Mouse (Mus musculus) liver, postnatal 0 days (tissue): ENCODE data around the gene Cacna1a. TPM values are rescaled to one million over a fixed set of nuclear protein-coding genes. Genes with fewer than 3 reads are reported as not detected.

Experiments used
- ATAC-seq: fragments of 200-750 bp; cut with Nextera tagmentation; 2 replicates; pipeline ENCODE4 v1.8.0; 2017; ENCODE audit warnings: mild to moderate bottlenecking, moderate library complexity
- DNase-seq: peaks from one replicate; pipeline ENCODE4 v3.0.0-alpha.2; 2016
- H3K27ac ChIP-seq: fragments of 300-500 bp; sonication (generic); 2 replicates; pipeline ENCODE4 v1.5.1; 2014; ENCODE audit warnings: antibody characterized with exemption, moderate library complexity, mild to moderate bottlenecking, low read depth
- H3K27me3 ChIP-seq: fragments of 300-500 bp; sonication (generic); 2 replicates; pipeline ENCODE4 v1.6.1; 2014; ENCODE audit warnings: low read length, control low read depth, mixed read lengths; ENCODE audit not compliant: insufficient read depth
- H3K36me3 ChIP-seq: fragments of 300-500 bp; sonication (generic); replicated peaks from 2 replicates; pipeline ENCODE4 v1.6.1; 2014; ENCODE audit warnings: mild to moderate bottlenecking, control low read depth, low read length, moderate library complexity, mixed read lengths; ENCODE audit not compliant: insufficient read depth
- H3K4me1 ChIP-seq: fragments of 300-500 bp; sonication (generic); 2 replicates; pipeline ENCODE4 v1.6.1; 2014; ENCODE audit warnings: antibody characterized with exemption, mild to moderate bottlenecking, control low read depth; ENCODE audit not compliant: insufficient read depth
- H3K4me2 ChIP-seq: fragments of 300-500 bp; sonication (generic); 2 replicates; pipeline ENCODE4 v1.6.1; 2014; ENCODE audit warnings: low read depth, mild to moderate bottlenecking, low read length, moderate library complexity, mixed read lengths
- H3K4me3 ChIP-seq: fragments of 300-500 bp; sonication (generic); 2 replicates; pipeline ENCODE4 v1.5.1; 2014; ENCODE audit warnings: low read depth, low read length
- H3K9ac ChIP-seq: fragments of 300-500 bp; sonication (generic); replicated peaks from 2 replicates; pipeline ENCODE4 v1.6.1; 2014; ENCODE audit warnings: mild to moderate bottlenecking, moderate library complexity
- H3K9me3 ChIP-seq: fragments of 300-500 bp; sonication (generic); 2 replicates; pipeline ENCODE4 v1.6.1; 2016; ENCODE audit warnings: mild to moderate bottlenecking, control low read depth, low read length, mixed read lengths
- CTCF ChIP-seq: sonication (generic); IDR thresholded peaks from 2 replicates; pipeline ENCODE4 v1.5.1; 2016; ENCODE audit warnings: antibody characterized with exemption, low read depth
- EP300 ChIP-seq: IDR thresholded peaks from 2 replicates; pipeline ENCODE4 v1.6.1; 2016; ENCODE audit warnings: antibody characterized with exemption, low read depth, mild to moderate bottlenecking
- WGBS: fragments of 180-500 bp; shearing (Covaris S2); extraction: QIAGEN DNeasy Blood & Tissue Kit; methylation state at CpG from one replicate; pipeline ENCODE4 v1.1.7; 2014; ENCODE audit not compliant: insufficient replicate concordance; 5-methylcytosine and 5-hydroxymethylcytosine counted together
- polyA plus RNA-seq: library from polyadenylated mRNA; unstranded; fragments of >200 nt; fragmentation: Nextera tagmentation; extraction: Ambion mirVana; gene quantifications from 2 replicates; pipeline ENCODE4 v1.2.1, GENCODE M21; 2015

The Cacna1a gene
- polyA plus RNA-seq, 1 experiment from 2014 or later: 0.49 TPM

DNA sequence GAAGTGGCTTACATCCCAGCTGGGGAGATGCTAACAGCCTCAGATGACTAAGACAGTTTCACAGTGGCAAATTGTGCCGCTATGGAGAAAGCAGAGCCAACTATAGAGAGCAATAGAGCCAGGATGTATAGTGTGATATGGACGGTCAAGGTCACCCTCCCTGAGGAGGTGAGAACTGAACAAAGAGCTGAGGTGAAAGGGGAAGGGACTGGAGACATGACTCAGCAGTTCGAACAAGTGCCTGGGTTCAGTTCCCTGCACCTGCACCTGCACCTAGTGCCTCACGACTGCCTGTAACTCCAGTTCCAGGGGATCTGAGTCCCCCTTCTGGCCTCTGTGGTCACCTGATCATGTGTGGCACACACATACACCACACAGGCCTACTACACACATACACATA lies 241.9 kb downstream of the Cacna1a start:
- WGBS: 62% methylated on average over 4 of the region's 4 CpGs
- no peaks in the 10 kb centered on the region for H3K9me3 ChIP-seq
- H3K4me1 ChIP-seq: no peaks in the 10 kb centered on the region
- no peaks in the 10 kb centered on the region for H3K27me3 ChIP-seq
- TF ChIP-seq CTCF (no peak), EP300 (no peak)
- no peak overlapping the region for H3K4me3 ChIP-seq
- ATAC-seq (no peak), DNase-seq (no peak)
- H3K9ac ChIP-seq: no peak overlapping the region
- H3K27ac ChIP-seq: no peak overlapping the region
- no peak overlapping the region for H3K4me2 ChIP-seq
- H3K36me3 ChIP-seq: no peaks in the 10 kb centered on the region

DNA sequence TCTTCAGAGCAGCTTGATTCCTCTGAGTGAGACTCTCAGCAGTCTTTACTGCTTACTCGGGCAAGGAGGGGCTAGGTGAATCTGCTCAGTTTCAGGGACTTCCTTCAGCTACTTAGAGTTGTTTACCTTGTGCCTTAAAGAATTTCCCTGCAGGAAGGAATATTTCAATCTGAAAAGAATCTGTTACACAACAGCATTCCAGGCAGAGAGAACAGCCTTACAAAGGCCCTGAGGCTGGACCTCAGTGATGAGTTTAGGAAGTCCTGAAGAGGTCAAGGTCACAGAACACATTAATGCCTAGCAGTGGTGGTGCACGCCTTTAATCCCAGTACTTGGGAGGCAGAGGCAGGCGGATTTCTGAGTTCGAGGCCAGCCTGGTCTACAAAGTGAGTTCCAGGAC lies 243.6 kb downstream of the Cacna1a start:
- Histone ChIP-seq H3K9me3 (no peaks in the 10 kb centered on the region), H3K9ac (no peak overlapping the region), H3K4me1 (no peaks in the 10 kb centered on the region), H3K4me2 (no peak overlapping the region), H3K4me3 (no peak overlapping the region), H3K27me3 (no peaks in the 10 kb centered on the region), H3K36me3 (no peaks in the 10 kb centered on the region; the same call in 1 of the 2 replicates), H3K27ac (no peak overlapping the region)
- TF ChIP-seq CTCF: no peak
- no peak for TF ChIP-seq EP300
- WGBS: 88% methylated on average over 4 of the region's 4 CpGs
- DNase-seq (no peak), ATAC-seq (no peak)

DNA sequence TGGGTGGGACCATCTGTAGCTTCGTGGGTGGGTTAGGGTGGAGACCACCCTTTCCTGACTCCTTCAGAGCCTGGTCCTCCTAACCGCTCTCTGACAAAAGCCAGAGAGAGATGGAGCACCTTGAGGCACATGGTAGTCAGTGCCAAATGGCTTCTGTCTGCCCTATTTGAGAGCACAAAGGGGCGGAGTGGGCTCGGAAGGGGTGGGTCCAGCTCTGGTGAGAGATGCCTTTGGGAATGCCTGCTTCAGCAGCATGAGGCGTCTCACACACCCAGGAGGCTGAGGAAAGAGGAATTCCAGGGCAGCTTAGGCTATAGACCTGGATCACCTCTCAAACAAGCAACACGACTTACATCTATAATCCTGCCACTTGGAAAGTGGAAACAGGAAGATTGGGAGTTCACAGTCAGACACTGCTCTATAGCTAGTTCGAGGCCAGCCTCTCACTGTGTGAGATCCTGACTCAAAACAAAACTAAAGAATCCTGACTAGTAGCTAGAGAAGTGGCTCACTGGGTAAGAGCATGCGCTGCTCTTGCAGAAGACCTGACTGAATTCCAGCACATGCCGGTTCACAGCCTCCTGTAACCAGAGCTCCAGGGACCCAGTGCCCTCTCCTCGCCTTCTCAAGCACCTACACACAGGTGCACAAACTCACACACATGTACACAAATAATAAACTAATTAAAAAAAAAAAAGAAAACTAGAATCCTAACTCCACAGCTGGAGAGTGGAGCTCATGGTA lies 245.8 kb downstream of the Cacna1a start:
- Histone ChIP-seq H3K4me3 (no peak overlapping the region), H3K4me1 (peaks cover 6% of the 10 kb centered on the region), H3K36me3 (no peaks in the 10 kb centered on the region; the same call in 1 of the 2 replicates), H3K27ac (no peak overlapping the region), H3K27me3 (0 out of 2 replicates have a peak, but pooled peaks cover 4% of the 10 kb centered on the region), H3K9ac (no peak overlapping the region), H3K9me3 (no peaks in the 10 kb centered on the region), H3K4me2 (no peak overlapping the region)
- TF ChIP-seq CTCF (no peak), EP300 (no peak)
- ATAC-seq: no peak
- WGBS: 61% methylated on average over 10 of the region's 10 CpGs
- no peak for DNase-seq

DNA sequence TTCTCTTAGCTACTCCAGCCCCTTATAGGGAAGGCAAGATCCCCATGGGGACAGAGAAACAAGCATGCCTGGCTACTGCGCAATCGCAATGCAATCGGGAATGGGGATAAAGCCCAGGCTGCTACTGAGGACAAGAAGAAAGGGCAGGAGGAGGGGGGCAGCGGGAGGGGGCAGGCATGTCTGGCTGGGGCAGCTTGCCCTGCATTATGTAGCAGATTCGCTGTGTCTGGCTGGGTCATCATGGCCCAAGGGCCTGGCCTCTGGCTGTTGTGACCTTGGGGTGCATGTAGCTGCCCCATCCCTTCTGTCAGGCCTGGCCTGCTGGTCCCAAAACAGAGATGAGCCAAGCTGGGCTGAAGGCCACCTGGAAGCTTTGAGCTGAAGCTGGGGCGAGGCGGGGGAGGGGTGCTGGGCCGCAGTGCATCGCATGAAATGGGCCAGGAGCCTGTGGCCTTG lies 246.6 kb downstream of the Cacna1a start:
- ATAC-seq (no peak), DNase-seq (no peak)
- Histone ChIP-seq H3K27ac (no peak overlapping the region), H3K27me3 (0 out of 2 replicates have a peak, but pooled peaks cover 4% of the 10 kb centered on the region), H3K9ac (no peak overlapping the region), H3K36me3 (no peaks in the 10 kb centered on the region; the same call in 1 of the 2 replicates), H3K4me3 (no peak overlapping the region), H3K4me2 (no peak overlapping the region), H3K4me1 (peaks cover 6% of the 10 kb centered on the region), H3K9me3 (no peaks in the 10 kb centered on the region)
- no peak for TF ChIP-seq CTCF
- no peak for TF ChIP-seq EP300
- 64% methylated on average over 8 of the region's 9 CpGs for WGBS

DNA sequence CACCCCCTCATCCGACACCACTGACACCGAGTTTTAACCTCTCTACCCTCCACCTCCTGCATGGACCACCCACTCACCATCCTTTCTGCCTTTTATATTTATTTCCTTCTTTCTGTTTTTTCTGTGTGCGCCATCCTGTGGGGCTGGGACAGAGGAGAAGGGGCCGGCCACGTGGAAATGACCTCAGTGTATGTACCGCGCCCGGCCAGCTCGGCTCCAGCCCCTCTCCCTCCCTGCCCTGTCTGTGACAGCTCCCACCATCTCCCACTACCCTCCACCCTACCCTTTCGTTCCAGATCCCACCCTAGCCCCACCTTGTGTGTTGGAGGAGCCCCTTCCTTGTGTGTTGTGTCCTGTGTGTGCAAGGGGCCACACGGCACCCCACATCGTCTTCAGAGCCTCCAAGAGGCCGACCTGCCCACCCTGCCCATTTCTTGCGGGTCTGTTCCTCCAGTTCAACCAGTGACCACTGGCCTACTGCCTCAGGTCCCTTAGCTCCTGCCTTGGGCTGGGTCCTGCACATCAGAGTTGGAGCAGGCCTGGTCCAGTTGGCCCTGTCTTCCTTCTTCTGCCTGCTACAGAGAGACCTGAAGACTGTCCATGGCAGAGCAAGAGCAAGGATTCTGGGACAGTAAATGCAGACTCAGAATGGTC lies 247.3 kb downstream of the Cacna1a start:
- 74% methylated on average over 14 of the region's 14 CpGs for WGBS
- Histone ChIP-seq H3K9ac (no peak overlapping the region), H3K27ac (no peak overlapping the region), H3K4me1 (peaks cover 9% of the 10 kb centered on the region), H3K4me2 (no peak overlapping the region), H3K9me3 (no peaks in the 10 kb centered on the region), H3K4me3 (no peak overlapping the region), H3K27me3 (0 out of 2 replicates have a peak, but pooled peaks cover 4% of the 10 kb centered on the region), H3K36me3 (no peaks in the 10 kb centered on the region; the same call in 1 of the 2 replicates)
- ATAC-seq: no peak
- DNase-seq: no peak
- no peak for TF ChIP-seq CTCF
- TF ChIP-seq EP300: no peak

DNA sequence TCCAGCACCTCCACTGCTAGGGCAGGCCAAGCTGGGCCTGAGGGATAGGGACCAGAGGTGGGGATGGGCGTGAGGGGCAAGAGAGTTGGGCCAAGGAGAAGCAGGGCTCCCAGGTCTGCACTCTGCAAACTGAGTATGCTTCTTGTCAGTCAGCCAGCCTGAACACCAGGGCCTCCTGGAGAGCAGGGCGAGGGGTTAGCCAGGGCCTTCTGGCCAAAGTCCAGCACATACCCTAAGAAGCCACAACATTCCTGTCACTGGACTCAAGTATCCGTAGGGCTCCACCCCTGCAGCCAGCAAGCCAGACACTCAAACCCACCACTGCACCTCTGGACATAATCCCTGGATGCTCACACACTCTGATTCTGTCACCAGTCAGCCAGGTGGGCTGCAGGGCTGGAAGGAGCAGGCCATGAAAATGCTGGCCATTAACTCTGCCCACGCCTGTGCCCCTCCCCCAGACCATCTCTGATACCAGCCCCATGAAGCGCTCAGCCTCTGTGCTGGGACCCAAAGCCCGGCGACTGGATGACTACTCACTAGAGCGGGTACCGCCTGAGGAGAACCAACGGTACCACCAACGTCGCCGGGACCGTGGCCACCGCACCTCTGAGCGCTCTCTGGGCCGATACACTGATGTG lies 247.9 kb downstream of the Cacna1a start:
- Histone ChIP-seq H3K27ac (no peak overlapping the region), H3K4me3 (no peak overlapping the region), H3K27me3 (0 out of 2 replicates have a peak, but pooled peaks cover 4% of the 10 kb centered on the region), H3K36me3 (no peaks in the 10 kb centered on the region; the same call in 1 of the 2 replicates), H3K4me1 (peaks cover 11% of the 10 kb centered on the region), H3K4me2 (no peak overlapping the region), H3K9ac (no peak overlapping the region), H3K9me3 (no peaks in the 10 kb centered on the region)
- ATAC-seq (no peak), DNase-seq (no peak)
- TF ChIP-seq CTCF (no peak), EP300 (no peak)
- 87% methylated on average over 17 of the region's 17 CpGs for WGBS
